Mouse (Mus musculus): ENCODE measurements around the gene Ccdc149. TPM values are rescaled to one million over a fixed set of nuclear protein-coding genes. Genes with fewer than 3 reads are reported as not detected.

Gene Ccdc149
- polyA plus RNA-seq, 1 experiment from 2014 or later: 9.3 TPM

GRCm38 (mm10) chr5:52408668-52409315 lies 62.5 kb downstream of the Ccdc149 start:
- DNase-seq: peak; percentile 45
- Histone ChIP-seq H3K4me1 (ENCODE audit: control insufficient read depth, insufficient read depth, low read length) (no peaks in the 10 kb centered on the region), H3K9ac (replicated peaks; ENCODE audit: low read length) (no peak overlapping the region), H3K27ac (replicated peaks; ENCODE audit: low read depth, low read length) (no peak overlapping the region), H3K36me3 (ENCODE audit: control insufficient read depth, insufficient read depth, low read length) (no peaks in the 10 kb centered on the region), H3K27me3 (ENCODE audit: control insufficient read depth, insufficient read depth, low read length) (no peaks in the 10 kb centered on the region), H3K4me2 (ENCODE audit: low read length) (no peak overlapping the region), H3K4me3 (replicated peaks; ENCODE audit: low read depth, low read length) (no peak overlapping the region), H3K9me3 (ENCODE audit: control insufficient read depth, low read length) (no peaks in the 10 kb centered on the region)
- ATAC-seq (ENCODE audit: low FRiP score, low TSS enrichment): no peak
- WGBS: 77% methylated on average over 7 of the region's 7 CpGs

GRCm38 (mm10) chr5:52404373-52404772 lies 66.9 kb downstream of the Ccdc149 start:
- 0 out of 2 replicates have a peak, but pooled peaks have one; percentile 46 for ATAC-seq (ENCODE audit: low FRiP score, low TSS enrichment)
- DNase-seq: peak; percentile 58
- Histone ChIP-seq H3K9me3 (ENCODE audit: control insufficient read depth, low read length) (no peaks in the 10 kb centered on the region), H3K4me3 (replicated peaks; ENCODE audit: low read depth, low read length) (no peak overlapping the region), H3K4me1 (ENCODE audit: control insufficient read depth, insufficient read depth, low read length) (no peaks in the 10 kb centered on the region), H3K27ac (replicated peaks; ENCODE audit: low read depth, low read length) (no peak overlapping the region), H3K9ac (replicated peaks; ENCODE audit: low read length) (no peak overlapping the region), H3K4me2 (ENCODE audit: low read length) (no peak overlapping the region), H3K27me3 (ENCODE audit: control insufficient read depth, insufficient read depth, low read length) (no peaks in the 10 kb centered on the region), H3K36me3 (ENCODE audit: control insufficient read depth, insufficient read depth, low read length) (no peaks in the 10 kb centered on the region)
- WGBS: 61% methylated on average over 8 of the region's 8 CpGs

GRCm38 (mm10) chr5:52393756-52394155 lies 77.6 kb downstream of the Ccdc149 start:
- no peak overlapping the region for H3K4me3 ChIP-seq (replicated peaks; ENCODE audit: low read depth, low read length)
- no peaks in the 10 kb centered on the region for H3K27me3 ChIP-seq (ENCODE audit: control insufficient read depth, insufficient read depth, low read length)
- DNase-seq (no peak), ATAC-seq (ENCODE audit: low FRiP score, low TSS enrichment) (no peak)
- no peak overlapping the region for H3K9ac ChIP-seq (replicated peaks; ENCODE audit: low read length)
- no peak overlapping the region for H3K4me2 ChIP-seq (ENCODE audit: low read length)
- no peak overlapping the region for H3K27ac ChIP-seq (replicated peaks; ENCODE audit: low read depth, low read length)
- no peaks in the 10 kb centered on the region for H3K36me3 ChIP-seq (ENCODE audit: control insufficient read depth, insufficient read depth, low read length)
- WGBS: 90% methylated on average over 4 of the region's 4 CpGs
- H3K9me3 ChIP-seq (ENCODE audit: control insufficient read depth, low read length): no peaks in the 10 kb centered on the region
- H3K4me1 ChIP-seq (ENCODE audit: control insufficient read depth, insufficient read depth, low read length): no peaks in the 10 kb centered on the region

GRCm38 (mm10) chr5:52391471-52391870 lies 79.8 kb downstream of the Ccdc149 start:
- WGBS: 82% methylated on average over 16 of the region's 16 CpGs
- Histone ChIP-seq H3K4me2 (ENCODE audit: low read length) (no peak overlapping the region), H3K9me3 (ENCODE audit: control insufficient read depth, low read length) (no peaks in the 10 kb centered on the region), H3K36me3 (ENCODE audit: control insufficient read depth, insufficient read depth, low read length) (no peaks in the 10 kb centered on the region), H3K4me1 (ENCODE audit: control insufficient read depth, insufficient read depth, low read length) (no peaks in the 10 kb centered on the region), H3K27me3 (ENCODE audit: control insufficient read depth, insufficient read depth, low read length) (no peaks in the 10 kb centered on the region), H3K9ac (replicated peaks; ENCODE audit: low read length) (no peak overlapping the region), H3K4me3 (replicated peaks; ENCODE audit: low read depth, low read length) (no peak overlapping the region), H3K27ac (replicated peaks; ENCODE audit: low read depth, low read length) (no peak overlapping the region)
- ATAC-seq (ENCODE audit: low FRiP score, low TSS enrichment): no peak
- DNase-seq: no peak

- no peak for DNase-seq
- H3K27ac ChIP-seq (replicated peaks; ENCODE audit: low read depth, low read length): no peak overlapping the region
- no peak for ATAC-seq (ENCODE audit: low FRiP score, low TSS enrichment)
- 91% methylated on average over 6 of the region's 6 CpGs for WGBS
- no peaks in the 10 kb centered on the region for H3K36me3 ChIP-seq (ENCODE audit: control insufficient read depth, insufficient read depth, low read length)
- H3K4me2 ChIP-seq (ENCODE audit: low read length): no peak overlapping the region
- no peak overlapping the region for H3K4me3 ChIP-seq (replicated peaks; ENCODE audit: low read depth, low read length)
- H3K9ac ChIP-seq (replicated peaks; ENCODE audit: low read length): no peak overlapping the region
- no peaks in the 10 kb centered on the region for H3K4me1 ChIP-seq (ENCODE audit: control insufficient read depth, insufficient read depth, low read length)
- no peaks in the 10 kb centered on the region for H3K27me3 ChIP-seq (ENCODE audit: control insufficient read depth, insufficient read depth, low read length)
- no peaks in the 10 kb centered on the region for H3K9me3 ChIP-seq (ENCODE audit: control insufficient read depth, low read length)
Measured at GRCm38 (mm10) chr5:52390381-52390780, 80.9 kb downstream of the Ccdc149 start.

- 78% methylated on average over 7 of the region's 7 CpGs for WGBS
- no peak for DNase-seq
Measured at GRCm38 (mm10) chr5:52388092-52388749, 83.1 kb downstream of the Ccdc149 start.

GRCm38 (mm10) chr5:52386016-52386415 lies 85.3 kb downstream of the Ccdc149 start:
- no peak for DNase-seq
- no peaks in the 10 kb centered on the region for H3K4me1 ChIP-seq (ENCODE audit: control insufficient read depth, insufficient read depth, low read length)

More at GRCm38 (mm10) chr5:52388092-52388749, 83.1 kb downstream of the Ccdc149 start:
- H3K4me1 ChIP-seq (ENCODE audit: control insufficient read depth, insufficient read depth, low read length): no peaks in the 10 kb centered on the region
- H3K27ac ChIP-seq (replicated peaks; ENCODE audit: low read depth, low read length): no peak overlapping the region
- H3K4me3 ChIP-seq (replicated peaks; ENCODE audit: low read depth, low read length): no peak overlapping the region
- no peak overlapping the region for H3K4me2 ChIP-seq (ENCODE audit: low read length)
- no peaks in the 10 kb centered on the region for H3K27me3 ChIP-seq (ENCODE audit: control insufficient read depth, insufficient read depth, low read length)
- H3K9ac ChIP-seq (replicated peaks; ENCODE audit: low read length): no peak overlapping the region
- H3K9me3 ChIP-seq (ENCODE audit: control insufficient read depth, low read length): no peaks in the 10 kb centered on the region
- no peaks in the 10 kb centered on the region for H3K36me3 ChIP-seq (ENCODE audit: control insufficient read depth, insufficient read depth, low read length)
- no peak for ATAC-seq (ENCODE audit: low FRiP score, low TSS enrichment)

GRCm38 (mm10) chr5:52383748-52384147 lies 87.6 kb downstream of the Ccdc149 start:
- Histone ChIP-seq H3K4me3 (replicated peaks; ENCODE audit: low read depth, low read length) (no peak overlapping the region), H3K27ac (replicated peaks; ENCODE audit: low read depth, low read length) (no peak overlapping the region), H3K9ac (replicated peaks; ENCODE audit: low read length) (no peak overlapping the region), H3K4me1 (ENCODE audit: control insufficient read depth, insufficient read depth, low read length) (no peaks in the 10 kb centered on the region), H3K36me3 (ENCODE audit: control insufficient read depth, insufficient read depth, low read length) (no peaks in the 10 kb centered on the region), H3K27me3 (ENCODE audit: control insufficient read depth, insufficient read depth, low read length) (no peaks in the 10 kb centered on the region), H3K4me2 (ENCODE audit: low read length) (no peak overlapping the region), H3K9me3 (ENCODE audit: control insufficient read depth, low read length) (no peaks in the 10 kb centered on the region)
- ATAC-seq (ENCODE audit: low FRiP score, low TSS enrichment): no peak
- no peak for DNase-seq
- WGBS: 87% methylated on average over 5 of the region's 5 CpGs

More at GRCm38 (mm10) chr5:52386016-52386415, 85.3 kb downstream of the Ccdc149 start:
- H3K9me3 ChIP-seq (ENCODE audit: control insufficient read depth, low read length): no peaks in the 10 kb centered on the region
- H3K27me3 ChIP-seq (ENCODE audit: control insufficient read depth, insufficient read depth, low read length): no peaks in the 10 kb centered on the region
- WGBS: 82% methylated on average over 2 of the region's 2 CpGs
- no peak overlapping the region for H3K9ac ChIP-seq (replicated peaks; ENCODE audit: low read length)
- no peak overlapping the region for H3K4me2 ChIP-seq (ENCODE audit: low read length)
- H3K27ac ChIP-seq (replicated peaks; ENCODE audit: low read depth, low read length): no peak overlapping the region
- H3K4me3 ChIP-seq (replicated peaks; ENCODE audit: low read depth, low read length): no peak overlapping the region
- no peak for ATAC-seq (ENCODE audit: low FRiP score, low TSS enrichment)
- H3K36me3 ChIP-seq (ENCODE audit: control insufficient read depth, insufficient read depth, low read length): no peaks in the 10 kb centered on the region

GRCm38 (mm10) chr5:52382837-52383236 lies 88.5 kb downstream of the Ccdc149 start:
- 75% methylated on average over 8 of the region's 8 CpGs for WGBS
- ATAC-seq (ENCODE audit: low FRiP score, low TSS enrichment): no peak

More at GRCm38 (mm10) chr5:52382837-52383236, 88.5 kb downstream of the Ccdc149 start:
- Histone ChIP-seq H3K9ac (replicated peaks; ENCODE audit: low read length) (no peak overlapping the region), H3K4me3 (replicated peaks; ENCODE audit: low read depth, low read length) (no peak overlapping the region), H3K27me3 (ENCODE audit: control insufficient read depth, insufficient read depth, low read length) (no peaks in the 10 kb centered on the region), H3K4me1 (ENCODE audit: control insufficient read depth, insufficient read depth, low read length) (no peaks in the 10 kb centered on the region), H3K4me2 (ENCODE audit: low read length) (no peak overlapping the region), H3K36me3 (ENCODE audit: control insufficient read depth, insufficient read depth, low read length) (no peaks in the 10 kb centered on the region), H3K27ac (replicated peaks; ENCODE audit: low read depth, low read length) (no peak overlapping the region), H3K9me3 (ENCODE audit: control insufficient read depth, low read length) (no peaks in the 10 kb centered on the region)
- no peak for DNase-seq

Data from midbrain, embryonic 14.5 days (tissue).